Mouse (Mus musculus) liver, embryonic 14.5 days (tissue): ENCODE measurements at regions not wholly inside any gene's neighbourhood (a gene's known extent, or its start where the extent isn't known, plus 50 kb on each side); places are given as distances from the start of the nearest gene placed in this dataset.

Source experiments
- ATAC-seq: fragments of 200-750 bp; cut with Nextera tagmentation; 2 replicates; pipeline ENCODE4 v1.8.0; 2017; ENCODE audit warnings: moderate number of reproducible peaks, mild to moderate bottlenecking, moderate library complexity; ENCODE audit not compliant: insufficient read depth
- DNase-seq, 3 experiments: peaks; one replicate each; pipeline ENCODE4 v3.0.0-alpha.2; 2012 to 2013; ENCODE audit warnings: low read depth in 3 of 3, low spot score in 3 of 3
- H3K27ac ChIP-seq: fragments of 300-500 bp; sonication (generic); 2 replicates; pipeline ENCODE4 v1.5.1; 2014; ENCODE audit warnings: moderate library complexity, mild to moderate bottlenecking, control low read depth, inconsistent platforms
- H3K27me3 ChIP-seq: fragments of 300-500 bp; sonication (generic); 2 replicates; pipeline ENCODE4 v1.6.1; 2014; ENCODE audit warnings: mild to moderate bottlenecking, low read length, moderate library complexity; ENCODE audit not compliant: control insufficient read depth, insufficient read depth
- H3K36me3 ChIP-seq: fragments of 300-500 bp; sonication (generic); replicated peaks from 2 replicates; pipeline ENCODE4 v1.6.1; 2014; ENCODE audit warnings: low read depth; ENCODE audit not compliant: control insufficient read depth, insufficient read depth
- H3K4me1 ChIP-seq, 2 experiments: fragments of 200-500 bp in 1 of 2; fragments of 300-500 bp in 1 of 2; sonication (generic) in 1 of 2; replicated peaks; 2 replicates each; pipeline ENCODE4 v1.6.1; 2012 to 2014; ENCODE audit warnings: antibody characterized with exemption in 1 of 2, inconsistent platforms in 1 of 2, low read length in 1 of 2; ENCODE audit not compliant: control insufficient read depth in 2 of 2, insufficient read depth in 2 of 2
- H3K4me2 ChIP-seq: fragments of 300-500 bp; sonication (generic); 2 replicates; pipeline ENCODE4 v1.6.1; 2014; ENCODE audit warnings: low read depth, mild to moderate bottlenecking, control low read depth, moderate library complexity
- H3K4me3 ChIP-seq, 2 experiments: fragments of 200-500 bp in 1 of 2; fragments of 300-500 bp in 1 of 2; sonication (generic) in 1 of 2; 2 replicates each; pipeline ENCODE4 v1.5.1; 2012 to 2014; ENCODE audit warnings: low read depth in 2 of 2, low read length in 2 of 2, mild to moderate bottlenecking in 2 of 2, control low read depth in 1 of 2, inconsistent platforms in 1 of 2, moderate library complexity in 1 of 2; ENCODE audit not compliant: insufficient read depth in 1 of 2
- H3K9ac ChIP-seq: fragments of 300-500 bp; sonication (generic); replicated peaks from 2 replicates; pipeline ENCODE4 v1.6.1; 2014; ENCODE audit warnings: mild to moderate bottlenecking, control low read depth, moderate library complexity
- H3K9me3 ChIP-seq: fragments of 300-500 bp; sonication (generic); 2 replicates; pipeline ENCODE4 v1.6.1; 2016; ENCODE audit warnings: low read length, mixed read lengths; ENCODE audit not compliant: control insufficient read depth
- CTCF ChIP-seq: IDR thresholded peaks from 2 replicates; pipeline ENCODE4 v1.5.1; 2016; ENCODE audit warnings: antibody characterized with exemption, low read depth, control low read depth
- EP300 ChIP-seq: IDR thresholded peaks from 2 replicates; pipeline ENCODE4 v1.6.1; 2016; ENCODE audit warnings: antibody characterized with exemption, low read depth
- WGBS: fragments of 180-500 bp; shearing (Covaris S2); extraction: QIAGEN DNeasy Blood & Tissue Kit; methylation state at CpG from one replicate; pipeline ENCODE4 v1.1.7; 2014; ENCODE audit not compliant: insufficient replicate concordance; 5-methylcytosine and 5-hydroxymethylcytosine counted together

DNA sequence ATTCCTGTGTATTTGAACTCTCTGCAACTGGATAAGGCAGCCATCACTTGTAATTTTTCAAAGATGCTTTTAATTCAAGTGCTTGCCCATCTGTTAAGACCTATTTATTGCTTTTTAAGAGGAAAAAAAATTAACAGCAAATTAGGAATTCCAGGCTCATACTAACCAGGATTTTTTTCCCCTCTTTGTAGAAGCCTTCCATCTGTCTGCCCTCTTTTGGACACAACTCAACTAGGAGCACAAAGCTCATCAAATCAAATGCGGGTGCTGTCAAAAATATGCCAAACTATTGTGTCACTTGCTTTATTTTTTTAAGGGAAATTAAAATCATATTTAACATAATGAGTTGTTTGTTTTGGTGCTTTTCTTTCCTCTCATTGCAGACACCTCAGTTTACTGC, 55.6 kb upstream of the Gm6657 start:
- no peak for TF ChIP-seq CTCF
- no peak for TF ChIP-seq EP300

More for the DNA sequence above, 55.6 kb upstream of the Gm6657 start:
- no peak for DNase-seq
- H3K4me3 ChIP-seq: no peak overlapping the region
- H3K27me3 ChIP-seq: no peaks in the 10 kb centered on the region
- no peaks in the 10 kb centered on the region for H3K9me3 ChIP-seq
- no peaks in the 10 kb centered on the region for H3K36me3 ChIP-seq
- ATAC-seq: no peak
- H3K27ac ChIP-seq: no peak overlapping the region
- H3K9ac ChIP-seq: no peak overlapping the region
- WGBS: 66% methylated on average over 1 of the region's 1 CpGs
- no peak overlapping the region for H3K4me2 ChIP-seq
- no peaks in the 10 kb centered on the region for H3K4me1 ChIP-seq
